Mouse (Mus musculus) ovary, postnatal 10 days (tissue): Measurements from ENCODE around the gene Pgm5.
"Not testable (repeated sequence)": the region's sequence is repeated elsewhere in the genome, so short reads cannot be mapped to it uniquely, and the experiment has no call there.

Experiments used
- DNase-seq: peaks from one replicate; pipeline ENCODE4 v3.0.0; 2022; ENCODE audit warnings: low spot score

Pgm5 gene

GRCm38 (mm10) chr19:24704326-24704725 lies 157.3 kb downstream of the Pgm5 start:
- DNase-seq = no peak

GRCm38 (mm10) chr19:24703680-24704079 lies 158.0 kb downstream of the Pgm5 start:
- no peak for DNase-seq

GRCm38 (mm10) chr19:24703168-24703567 lies 158.5 kb downstream of the Pgm5 start:
- DNase-seq = not testable (repeated sequence)

DNA sequence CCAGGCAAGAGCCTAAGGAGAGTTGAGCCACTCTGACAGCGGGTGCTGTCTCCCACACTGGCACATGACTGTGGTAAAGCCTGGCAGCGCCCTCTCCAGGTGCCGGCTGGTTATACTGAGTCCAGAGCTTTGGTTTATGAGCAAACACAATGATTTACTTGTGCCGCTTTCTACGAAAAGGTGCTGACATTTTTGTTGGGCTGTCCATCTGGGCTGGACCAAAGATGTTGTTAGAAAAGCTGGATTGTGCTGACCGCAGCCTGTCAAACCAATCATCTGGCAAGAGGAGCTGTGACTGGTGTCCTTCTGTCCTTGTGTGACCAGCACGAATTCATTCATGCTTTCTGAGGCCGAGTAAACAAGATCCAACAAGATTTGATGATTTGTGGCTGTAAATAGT lies 159.9 kb downstream of the Pgm5 start:
- DNase-seq = no peak

DNA sequence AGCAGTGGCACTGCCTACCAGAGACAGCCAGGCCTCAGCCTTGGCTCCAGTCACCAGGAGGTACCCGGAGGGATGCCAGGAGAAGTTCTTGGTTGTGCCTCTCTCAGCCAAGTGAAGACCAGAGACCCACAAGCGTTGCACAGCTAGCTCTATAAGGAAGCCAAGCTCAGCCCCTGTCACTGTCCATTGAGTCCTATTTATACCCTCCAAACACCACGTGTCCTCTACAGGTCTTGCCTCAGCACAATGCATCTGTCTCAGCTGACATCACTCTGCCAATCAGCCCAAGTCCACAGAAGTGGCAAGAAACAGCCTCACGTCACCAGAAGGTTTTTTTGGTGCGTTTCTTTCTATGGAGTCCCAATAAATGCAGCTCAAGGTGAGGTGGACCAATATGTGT lies 161.0 kb downstream of the Pgm5 start:
- no peak for DNase-seq

DNA sequence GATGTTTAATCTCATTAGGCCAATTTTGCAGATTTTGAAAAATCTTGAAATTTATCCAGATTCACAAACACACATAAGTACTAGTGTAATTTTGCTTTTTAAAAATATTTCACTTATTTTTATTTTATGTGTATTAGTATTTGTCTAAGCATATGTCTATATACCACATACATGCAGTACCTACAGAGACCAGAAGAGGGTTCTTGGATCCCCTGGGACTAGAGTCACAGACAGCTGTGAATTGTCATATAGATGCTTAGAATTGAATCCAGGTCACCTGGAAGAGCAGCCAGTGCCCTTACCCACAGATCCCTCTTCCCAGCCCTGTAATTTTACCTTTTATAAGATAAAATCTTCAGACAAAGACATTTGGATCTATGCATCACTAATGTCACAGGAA lies 161.7 kb downstream of the Pgm5 start:
- DNase-seq = no peak

GRCm38 (mm10) chr19:24699196-24699595 lies 162.5 kb downstream of the Pgm5 start:
- no peak for DNase-seq

DNA sequence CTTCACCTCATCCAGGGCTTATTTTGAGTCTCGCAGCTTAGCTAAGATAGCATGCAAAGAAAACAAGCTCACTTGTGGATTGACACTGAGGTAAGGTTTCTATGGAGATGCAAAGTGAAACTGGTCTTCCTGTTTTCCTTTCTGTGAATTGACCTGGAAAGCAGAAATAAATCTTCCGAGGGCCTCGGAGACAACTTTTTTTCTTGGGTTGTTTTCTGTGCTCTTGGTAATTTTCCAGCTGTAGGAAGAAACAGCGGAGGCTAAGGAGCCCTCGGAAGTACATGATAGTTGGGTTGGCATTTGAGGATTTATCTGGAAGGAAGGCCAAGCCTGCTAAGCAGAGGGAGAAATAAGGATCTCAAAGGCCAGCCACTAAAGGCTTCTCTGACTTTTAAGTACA lies 163.0 kb downstream of the Pgm5 start:
- DNase-seq = no peak

GRCm38 (mm10) chr19:24697946-24698345 lies 163.7 kb downstream of the Pgm5 start:
- DNase-seq = no peak

DNA sequence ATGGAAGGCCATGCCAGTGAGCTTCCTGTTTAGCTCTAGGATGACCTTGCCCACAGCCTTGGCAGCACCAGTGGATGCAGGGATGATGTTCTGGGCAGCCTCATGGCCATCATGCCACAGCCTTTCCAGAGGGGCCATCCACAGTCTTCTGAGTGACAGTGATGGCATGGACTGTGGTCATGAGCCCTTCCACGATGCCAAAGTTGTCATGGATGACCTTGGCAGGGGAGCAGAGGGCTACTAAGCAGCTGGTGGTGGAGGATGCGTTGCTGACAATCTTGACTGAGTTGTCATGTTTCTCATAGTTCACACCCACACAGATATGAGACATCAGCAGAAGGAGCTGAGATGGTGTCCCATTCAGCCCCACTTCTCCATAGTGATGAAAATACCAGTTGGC lies 169.0 kb downstream of the Pgm5 start:
- no peak for DNase-seq

DNA sequence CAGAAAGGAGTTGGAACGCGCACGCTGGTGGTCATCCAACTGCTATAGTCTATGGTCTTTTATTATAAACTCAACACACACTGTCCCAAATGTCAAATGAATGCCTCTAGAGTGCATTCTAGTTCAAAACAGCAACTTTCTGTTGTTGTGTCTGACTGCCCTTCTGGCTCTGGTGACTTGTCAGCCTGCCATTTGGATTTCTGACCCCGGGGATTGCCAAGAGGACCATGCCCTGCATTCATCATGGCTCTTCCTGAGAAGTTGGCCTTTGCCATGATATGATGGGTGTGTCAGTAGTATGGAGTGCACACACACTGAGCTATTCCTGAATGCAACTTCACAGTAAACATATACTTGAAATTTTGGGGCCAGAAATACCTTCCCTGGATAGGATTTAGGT lies 172.1 kb downstream of the Pgm5 start:
- DNase-seq = no peak

DNA sequence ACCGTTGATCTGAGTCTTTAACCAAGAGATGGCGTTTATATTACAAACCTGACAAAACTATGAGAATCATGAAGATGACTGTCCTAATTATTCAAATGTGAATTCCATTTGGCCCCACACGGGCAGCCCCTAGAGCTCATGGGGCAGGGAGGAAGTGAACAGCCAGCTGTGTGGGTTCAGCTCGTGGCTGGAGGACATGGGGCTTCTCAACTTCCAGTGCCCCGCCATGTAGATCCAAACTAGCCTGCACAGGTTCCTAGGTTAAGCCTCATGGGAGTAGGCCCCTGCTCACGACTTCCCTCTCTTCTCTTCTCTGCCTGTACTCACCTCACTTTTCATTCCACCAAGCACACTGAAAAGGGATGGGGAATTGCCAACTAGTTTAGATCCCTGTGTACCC lies 173.3 kb downstream of the Pgm5 start:
- no peak for DNase-seq

DNA sequence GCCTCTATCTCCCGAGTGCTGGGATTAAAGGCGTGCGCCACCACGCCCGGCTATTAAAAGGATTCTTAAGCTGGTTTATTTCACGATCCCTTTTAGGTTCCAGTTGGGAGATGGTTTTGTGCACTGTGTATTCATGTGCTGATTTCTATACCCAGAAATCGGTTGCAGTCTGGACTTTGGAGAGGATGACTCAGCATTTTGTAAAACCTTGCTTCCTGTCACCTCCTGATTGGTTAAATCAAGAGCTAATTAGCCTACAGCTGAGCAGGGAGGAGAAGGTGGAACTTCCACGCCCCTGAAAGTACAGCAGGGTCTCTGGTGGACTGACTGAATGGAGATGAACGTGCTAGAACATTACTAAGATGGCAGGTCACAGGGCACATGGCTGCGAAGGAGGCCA lies 175.2 kb downstream of the Pgm5 start:
- DNase-seq = no peak

GRCm38 (mm10) chr19:24683016-24683720 lies 178.5 kb downstream of the Pgm5 start:
- DNase-seq = no peak

- DNase-seq = no peak
Observed at GRCm38 (mm10) chr19:24677242-24677984, 184.2 kb downstream of the Pgm5 start.

- DNase-seq = no peak
Observed at GRCm38 (mm10) chr19:24676429-24676828, 185.2 kb downstream of the Pgm5 start.

DNA sequence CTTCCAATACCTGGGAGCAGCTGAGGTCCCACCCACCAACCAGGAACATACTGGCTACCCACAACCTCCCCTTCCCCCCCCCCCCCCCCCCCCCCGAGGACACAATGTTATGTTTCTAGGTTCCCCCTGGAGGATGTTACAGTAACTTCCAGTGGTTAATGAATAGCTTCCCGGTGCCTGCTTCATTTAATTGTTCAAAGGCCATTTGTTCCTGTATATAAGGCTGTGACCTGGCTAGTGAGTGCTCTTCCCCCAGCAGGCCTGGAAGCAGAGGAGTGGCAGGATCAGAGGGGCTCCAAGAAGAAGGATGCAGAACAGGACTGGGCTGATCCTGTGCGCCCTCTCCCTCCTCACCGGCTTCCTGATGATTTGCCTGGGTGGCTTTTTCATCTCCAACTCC lies 187.9 kb downstream of the Pgm5 start, which contains the start of gene Tmem252:
TSS of gene Tmem252 (plus strand) at position 247 of the 400 bp plus-strand sequence.
- DNase-seq = no peak

DNA sequence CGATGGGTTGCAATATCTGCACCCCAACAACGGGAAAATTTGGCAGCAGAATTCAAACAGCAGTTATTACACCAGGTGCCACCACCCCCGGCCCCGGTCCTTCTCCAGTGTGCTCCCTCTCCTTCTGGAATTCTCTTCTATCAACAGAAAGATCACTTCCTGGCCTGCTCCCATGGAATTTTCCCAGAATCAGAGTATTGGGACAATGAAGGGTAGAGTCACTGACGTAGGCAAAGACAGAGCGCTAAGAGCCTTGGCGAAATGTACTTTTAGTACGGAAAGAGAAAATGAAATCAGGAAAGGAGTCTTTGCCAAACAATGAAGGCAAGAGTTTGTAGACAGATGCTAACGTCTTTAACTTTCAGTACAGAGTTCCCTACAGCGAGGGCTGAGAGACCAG lies 188.3 kb downstream of the Pgm5 start:
- no peak for DNase-seq

GRCm38 (mm10) chr19:24672366-24672960 lies 189.2 kb downstream of the Pgm5 start:
- no peak for DNase-seq

DNA sequence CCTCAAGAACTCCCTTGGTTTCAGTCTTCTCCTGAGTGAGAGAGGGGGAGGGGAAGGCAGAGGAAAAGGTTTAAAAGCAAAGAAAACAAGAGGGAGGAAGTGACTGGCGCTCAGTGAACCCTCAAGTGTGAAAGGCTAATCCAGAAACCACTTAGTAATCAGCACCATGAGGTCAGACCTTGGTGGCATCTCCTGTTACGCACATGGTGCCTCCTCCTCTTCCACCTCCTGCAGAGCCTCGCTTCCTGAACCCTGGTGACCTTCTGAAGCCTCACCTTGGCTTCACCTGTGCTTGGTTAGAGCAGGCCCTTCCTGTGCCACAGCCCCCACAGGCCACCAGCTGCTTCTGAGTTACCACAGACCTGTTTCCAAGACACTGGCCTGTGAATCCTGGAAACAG lies 190.1 kb downstream of the Pgm5 start:
- DNase-seq = no peak

DNA sequence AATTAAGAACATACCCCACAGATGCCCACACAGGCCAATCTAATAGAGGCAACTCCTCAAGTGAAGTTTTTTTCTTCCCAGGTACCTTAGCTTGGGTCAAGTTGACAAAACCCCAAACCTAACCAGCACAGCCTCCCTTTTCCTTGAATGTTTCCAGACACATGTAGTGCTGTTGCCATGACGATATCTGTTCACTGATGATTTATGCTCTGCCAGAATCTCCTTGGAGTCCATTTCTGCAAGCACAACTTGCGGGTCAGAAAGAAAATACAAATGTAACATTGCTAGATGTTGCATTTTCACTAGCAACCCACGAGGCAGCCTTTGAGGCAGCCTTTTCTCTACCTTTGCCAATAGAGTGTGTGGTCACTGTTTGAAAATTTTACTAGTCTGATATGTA lies 194.1 kb downstream of the Pgm5 start:
- no peak for DNase-seq

- no peak for DNase-seq
Observed at GRCm38 (mm10) chr19:24665771-24666170, 195.9 kb downstream of the Pgm5 start.

DNA sequence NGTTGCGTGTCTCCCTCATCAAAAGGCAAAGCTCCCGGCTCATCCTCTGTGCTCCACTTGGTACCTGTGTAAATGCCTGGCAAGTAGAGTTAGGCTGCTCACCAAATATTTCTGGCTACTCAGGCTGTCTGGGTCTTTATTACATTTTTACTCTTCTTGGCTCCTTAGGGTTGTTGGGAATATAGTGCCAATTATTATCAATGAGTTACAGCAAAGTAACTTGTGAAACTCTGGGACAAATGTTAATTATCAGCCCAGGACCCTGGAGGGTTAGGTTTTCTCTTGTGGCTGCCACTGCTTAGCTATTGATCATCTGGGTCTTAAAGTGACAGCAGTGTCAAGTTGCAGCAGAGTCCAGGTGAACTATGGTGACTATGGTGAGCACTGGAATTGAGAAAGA lies 199.3 kb downstream of the Pgm5 start:
- no peak for DNase-seq
